Mouse (Mus musculus) E14TG2a.4 (cell line): ENCODE measurements around the gene Nbas.

ENCODE experiments used
- CTCF ChIP-seq: conservative IDR thresholded peaks from 2 replicates; pipeline ENCODE4 v1.5.1; 2014; ENCODE audit warnings: low read length
- NANOG ChIP-seq: IDR thresholded peaks from 2 replicates; pipeline ENCODE4 v1.6.1; 2014; ENCODE audit warnings: borderline replicate concordance, low read length, mixed read lengths

GRCm38 (mm10) chr12:13518082-13518481 lies 249.1 kb downstream of the Nbas start:
- TF ChIP-seq CTCF (no peak), NANOG (no peak)
